Mouse (Mus musculus): ENCODE data around the gene Gm45785.

DNA sequence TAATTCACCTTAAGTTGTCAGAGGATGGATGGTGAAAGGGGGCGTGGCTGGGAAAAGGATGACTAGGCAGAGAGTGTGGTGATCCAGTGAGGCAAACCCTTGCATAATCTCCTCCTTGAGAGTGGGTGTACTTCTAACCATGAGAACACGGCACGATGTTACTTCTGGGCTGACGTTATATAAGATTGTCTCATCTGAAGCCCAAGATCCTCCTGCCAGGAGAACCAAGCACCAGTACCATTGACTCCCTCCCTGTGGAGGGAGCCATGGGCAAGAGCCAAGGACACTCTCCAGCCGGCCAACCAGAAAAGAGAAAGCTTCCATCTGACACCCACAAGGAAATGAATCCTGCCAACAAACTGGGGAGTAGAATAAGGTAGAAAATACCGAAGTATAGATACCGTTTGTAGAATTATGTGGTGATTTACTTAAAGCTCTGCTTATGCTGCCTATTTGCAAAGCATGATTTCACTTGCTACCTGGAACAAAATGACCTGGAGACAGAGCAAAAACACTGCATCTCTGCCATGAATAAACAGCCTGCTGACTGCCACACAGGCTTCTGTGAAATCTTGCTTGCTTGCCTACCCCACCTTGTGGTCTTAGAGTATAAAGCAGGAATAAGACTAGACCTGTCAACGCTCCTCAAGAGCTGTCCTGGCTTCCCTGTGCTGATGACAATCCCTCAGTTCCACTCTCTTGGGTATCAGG, 27.8 kb downstream of the Gm45785 start:
- no peak for TF ChIP-seq GATA1 (IDR thresholded peaks at IDR 0.05; ENCODE audit: borderline replicate concordance, low read length)
- no peak for TF ChIP-seq FLI1 (IDR thresholded peaks at IDR 0.05; ENCODE audit: low read length)
